Mouse (Mus musculus): ENCODE measurements around the gene Gm4450. TPM values are rescaled to one million over a fixed set of nuclear protein-coding genes. Genes with fewer than 3 reads are reported as not detected.
"Not testable (repeated sequence)": the region's sequence is repeated elsewhere in the genome, so short reads cannot be mapped to it uniquely, and the experiment has no call there.

The Gm4450 gene
- polyA plus RNA-seq, 1 experiment from 2014 or later: not detected

DNA sequence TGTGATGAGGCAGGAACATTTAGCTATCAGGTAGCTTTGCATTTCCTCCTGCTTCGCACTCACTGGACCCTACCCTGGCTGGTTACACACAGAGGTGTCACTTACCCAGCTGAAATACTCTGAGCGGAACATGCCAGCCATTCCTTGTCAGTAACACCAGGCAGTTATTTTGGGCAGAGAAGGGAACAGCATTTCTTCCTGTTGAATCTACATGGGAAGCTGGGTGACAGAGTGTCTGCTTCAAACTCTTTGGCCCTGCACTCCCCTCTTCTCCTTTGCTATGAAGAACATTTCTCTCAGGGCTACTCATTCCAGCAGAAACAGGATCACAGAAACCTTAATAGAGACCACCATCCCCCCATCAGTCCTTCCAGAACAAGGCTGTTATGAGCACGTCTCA, 42.6 kb downstream of the Gm4450 start:
- H3K9ac ChIP-seq: no peak overlapping the region
- no peak overlapping the region for H3K4me2 ChIP-seq
- no peaks in the 10 kb centered on the region for H3K27me3 ChIP-seq
- 78% methylated on average over 3 of the region's 3 CpGs for WGBS
- H3K27ac ChIP-seq: no peak overlapping the region
- H3K9me3 ChIP-seq: no peaks in the 10 kb centered on the region
- peaks cover 10% of the 10 kb centered on the region for H3K4me1 ChIP-seq
- H3K4me3 ChIP-seq: no peak overlapping the region
- H3K36me3 ChIP-seq: no peaks in the 10 kb centered on the region
- ATAC-seq (ENCODE audit: insufficient number of reproducible peaks, low FRiP score, low TSS enrichment, low read depth): no peak

DNA sequence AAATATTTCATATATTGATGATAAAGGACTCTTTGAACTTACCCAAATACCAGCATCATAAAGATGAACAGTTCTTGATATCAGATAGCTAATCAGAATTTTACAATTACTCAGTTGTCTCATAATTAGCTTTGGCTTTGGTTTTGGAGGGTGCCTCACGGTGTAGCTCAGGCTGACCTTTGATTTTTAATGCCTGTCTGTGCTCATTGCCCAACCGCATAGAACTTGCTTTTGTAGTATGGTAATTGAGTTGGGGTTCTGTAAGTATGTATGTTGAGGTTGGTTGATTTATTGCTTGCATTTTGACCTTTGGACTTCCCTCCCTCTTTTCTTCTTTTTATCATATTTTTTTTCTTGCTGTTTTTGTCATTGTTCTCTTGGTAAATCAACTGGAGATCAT, 43.2 kb downstream of the Gm4450 start:
- no peak overlapping the region for H3K27ac ChIP-seq
- no peak overlapping the region for H3K4me2 ChIP-seq
- peaks cover 10% of the 10 kb centered on the region for H3K4me1 ChIP-seq
- WGBS: 64% methylated on average over 2 of the region's 2 CpGs
- H3K9me3 ChIP-seq: no peaks in the 10 kb centered on the region
- H3K36me3 ChIP-seq: no peaks in the 10 kb centered on the region
- no peak overlapping the region for H3K9ac ChIP-seq
- no peak for ATAC-seq (ENCODE audit: insufficient number of reproducible peaks, low FRiP score, low TSS enrichment, low read depth)
- no peak overlapping the region for H3K4me3 ChIP-seq
- no peaks in the 10 kb centered on the region for H3K27me3 ChIP-seq

DNA sequence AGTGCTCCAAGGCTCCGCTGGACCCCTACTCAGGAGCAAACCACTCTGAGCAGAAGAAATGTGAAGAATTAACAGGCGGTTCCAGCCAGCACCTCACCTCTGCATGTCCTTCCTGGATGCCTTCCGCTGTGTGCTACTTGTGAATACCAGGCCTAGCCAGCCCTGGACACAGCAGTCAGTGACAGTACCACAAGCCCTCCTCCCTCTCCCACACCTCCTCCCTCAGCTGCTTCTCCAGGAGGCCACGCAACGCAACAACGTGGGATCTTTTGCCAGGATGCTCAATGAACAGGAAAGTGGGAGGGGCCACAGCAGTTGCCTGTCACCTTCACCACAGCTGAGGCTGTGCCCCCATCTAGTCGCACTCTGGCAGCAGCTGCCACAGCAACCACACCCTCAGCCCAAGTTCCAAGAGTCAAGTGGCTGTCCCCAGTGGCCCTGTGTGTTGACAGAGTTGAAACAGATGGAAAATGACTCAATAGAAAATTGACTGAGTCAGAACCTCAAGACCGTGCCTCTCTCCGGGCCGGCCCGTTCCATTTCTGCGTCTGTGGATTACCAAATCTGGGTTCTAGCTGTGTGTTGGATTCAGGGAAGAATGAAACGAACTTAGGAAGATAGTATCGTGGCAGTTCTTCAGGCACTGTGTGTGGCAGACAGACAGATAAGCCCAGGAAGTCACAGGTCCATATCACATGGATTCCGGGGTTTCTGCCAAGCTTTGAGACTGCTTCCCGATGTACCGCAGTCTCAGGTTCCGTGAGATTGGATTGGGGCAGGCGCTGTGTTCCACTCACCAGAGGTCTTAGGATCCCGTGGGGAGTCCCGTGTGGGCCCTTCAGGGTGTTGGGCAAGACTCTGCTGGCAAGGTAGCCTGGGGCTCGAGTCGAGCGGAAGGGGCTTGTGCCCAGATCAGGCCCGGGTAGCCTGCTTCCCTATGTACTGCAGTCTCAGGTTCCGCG, 46.0 kb downstream of the Gm4450 start:
- H3K36me3 ChIP-seq, H3K4me1 ChIP-seq, H3K9me3 ChIP-seq, H3K4me3 ChIP-seq, H3K4me2 ChIP-seq, H3K27ac ChIP-seq, H3K27me3 ChIP-seq, H3K9ac ChIP-seq: not testable (repeated sequence)
- 92% methylated on average over 17 of the region's 27 CpGs for WGBS
- peak; percentile 55; the same call in 1 of the 2 replicates for ATAC-seq (ENCODE audit: insufficient number of reproducible peaks, low FRiP score, low TSS enrichment, low read depth)

DNA sequence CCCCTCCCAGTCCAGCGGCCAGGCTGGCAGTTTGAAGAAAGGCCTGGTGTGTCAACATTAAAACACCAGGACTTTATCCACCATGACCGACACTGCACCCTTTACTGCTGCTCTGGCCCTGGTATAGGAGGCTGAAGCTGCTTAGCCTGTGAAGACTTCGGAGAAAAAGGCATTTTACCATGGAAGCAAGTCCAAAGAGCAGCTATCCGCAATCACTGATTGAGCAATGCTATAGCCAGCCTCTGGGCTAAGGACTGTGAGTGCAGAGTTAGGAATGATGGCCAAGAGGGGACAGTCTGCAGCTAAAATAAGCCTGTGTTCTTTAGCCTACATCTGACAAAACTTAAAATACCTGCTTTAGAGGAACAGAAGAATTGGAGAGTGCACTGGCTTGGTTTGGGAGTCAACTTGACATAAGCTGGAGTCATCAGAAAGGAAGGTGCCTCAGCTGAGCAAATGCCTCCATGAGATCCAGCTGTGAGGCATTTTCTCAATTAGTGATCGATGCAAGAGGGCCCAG, 49.6 kb downstream of the Gm4450 start:
- H3K9me3 ChIP-seq; H3K9ac ChIP-seq; H3K4me3 ChIP-seq; H3K27me3 ChIP-seq; H3K36me3 ChIP-seq; H3K4me2 ChIP-seq; ATAC-seq (ENCODE audit: insufficient number of reproducible peaks, low FRiP score, low TSS enrichment, low read depth); H3K27ac ChIP-seq; H3K4me1 ChIP-seq: not testable (repeated sequence)
- WGBS: 64% methylated on average over 5 of the region's 5 CpGs

DNA sequence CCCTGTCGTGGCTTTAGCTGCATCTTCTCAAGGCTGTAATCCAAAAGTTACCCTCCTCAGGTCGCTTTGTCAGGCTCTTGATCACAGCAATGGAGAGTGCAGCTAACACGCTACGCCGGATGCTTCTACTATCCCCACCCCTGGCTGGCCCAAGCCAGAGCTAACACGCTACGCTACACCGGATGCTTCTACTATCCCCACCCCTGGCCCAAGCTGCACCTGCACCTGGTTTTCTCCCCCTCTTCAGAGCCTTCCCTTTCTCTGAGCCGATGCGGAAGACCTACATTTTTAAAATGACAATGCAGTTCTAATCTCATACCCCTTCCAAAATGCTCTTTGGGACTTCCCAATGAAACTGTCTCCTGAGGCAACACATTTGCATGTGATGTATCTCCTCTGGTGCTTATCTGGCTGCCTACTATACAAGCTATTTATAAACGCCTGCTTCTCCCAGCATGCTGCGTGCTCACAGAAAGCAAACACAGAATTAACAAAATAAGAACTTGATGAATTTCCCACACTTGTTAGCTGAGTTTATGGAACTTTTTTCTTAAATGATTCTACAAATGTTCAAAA, 50.3 kb downstream of the Gm4450 start:
- H3K36me3 ChIP-seq; H3K4me1 ChIP-seq; H3K9ac ChIP-seq; H3K27me3 ChIP-seq; H3K27ac ChIP-seq; H3K9me3 ChIP-seq; H3K4me2 ChIP-seq; H3K4me3 ChIP-seq; ATAC-seq (ENCODE audit: insufficient number of reproducible peaks, low FRiP score, low TSS enrichment, low read depth): not testable (repeated sequence)
- 68% methylated on average over 12 of the region's 12 CpGs for WGBS

DNA sequence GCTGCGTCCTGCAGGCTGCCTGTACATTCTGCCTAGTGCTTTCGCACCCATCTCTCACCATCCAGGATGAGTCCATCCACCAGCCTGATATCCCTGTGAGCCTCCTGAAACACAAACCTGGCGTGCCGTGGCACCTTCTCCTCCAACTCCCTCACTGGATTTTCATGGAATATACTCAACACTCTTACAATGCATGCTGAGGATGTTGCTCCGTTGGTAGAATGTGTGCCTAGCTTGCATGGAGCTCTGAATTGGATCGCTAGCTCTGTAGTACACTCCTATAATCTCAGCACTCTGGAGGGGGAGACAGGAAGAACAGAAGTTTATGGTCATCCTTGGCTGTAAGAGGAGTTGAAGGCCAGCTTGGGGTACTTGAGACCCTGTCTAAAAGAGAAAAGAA, 51.0 kb downstream of the Gm4450 start:
- not testable (repeated sequence) for H3K9me3 ChIP-seq; H3K4me1 ChIP-seq; ATAC-seq (ENCODE audit: insufficient number of reproducible peaks, low FRiP score, low TSS enrichment, low read depth); H3K27ac ChIP-seq; H3K4me2 ChIP-seq; H3K4me3 ChIP-seq; H3K36me3 ChIP-seq; H3K9ac ChIP-seq; H3K27me3 ChIP-seq
- WGBS: 84% methylated on average over 6 of the region's 6 CpGs

DNA sequence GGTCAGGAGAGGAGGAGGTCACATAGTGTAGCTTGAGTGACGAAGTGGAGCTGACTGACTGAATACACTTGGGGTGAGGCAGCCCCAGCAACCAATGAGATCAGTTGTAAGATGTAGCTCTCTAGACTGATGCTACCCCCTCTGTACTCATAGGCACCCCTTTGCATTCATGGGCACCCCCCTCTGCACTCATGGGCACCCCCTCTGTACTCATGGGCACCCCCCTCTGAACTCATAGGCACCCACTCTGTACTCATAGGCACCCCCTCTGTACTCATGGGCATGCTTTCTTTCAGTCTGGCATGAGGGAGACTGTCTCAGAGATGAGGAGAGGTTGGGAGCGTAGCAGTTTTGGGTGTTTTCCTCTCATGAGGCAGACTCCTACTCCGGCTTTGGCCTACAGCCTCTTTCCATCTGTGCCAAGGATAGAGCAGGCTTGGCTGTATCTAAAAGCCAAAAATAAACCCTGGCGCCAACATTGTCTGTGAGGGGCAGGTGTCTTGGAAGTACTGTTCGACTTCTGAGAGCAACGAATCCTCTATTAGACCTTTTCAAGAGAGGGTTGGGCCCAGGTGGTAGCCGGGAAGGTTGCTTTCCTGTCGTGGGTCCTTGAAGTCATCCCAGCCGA, 52.5 kb downstream of the Gm4450 start:
- not testable (repeated sequence) for H3K4me3 ChIP-seq; H3K9me3 ChIP-seq; H3K9ac ChIP-seq; H3K36me3 ChIP-seq; H3K27ac ChIP-seq; H3K4me1 ChIP-seq; H3K27me3 ChIP-seq; ATAC-seq (ENCODE audit: insufficient number of reproducible peaks, low FRiP score, low TSS enrichment, low read depth); H3K4me2 ChIP-seq
- WGBS: 90% methylated on average over 9 of the region's 9 CpGs

Other genes with a start within 250 kb of the Gm4450 start
- not detected in 2 replicates for gene Reg4, start 235.0 kb downstream of the Gm4450 start, polyA plus RNA-seq (2015; fragmentation: Nextera tagmentation; extraction: Ambion mirVana)
- gene Hmgcs2, start 176.7 kb downstream of the Gm4450 start, polyA plus RNA-seq (2015; fragmentation: Nextera tagmentation; extraction: Ambion mirVana): 2.4 and 2.5 TPM in 2 replicates
- 209 and 213 TPM in 2 replicates for gene Phgdh, start 117.1 kb downstream of the Gm4450 start, polyA plus RNA-seq (2015; fragmentation: Nextera tagmentation; extraction: Ambion mirVana)
- 5.2 and 6.2 TPM in 2 replicates for gene Zfp697, start 74.7 kb downstream of the Gm4450 start, polyA plus RNA-seq (2015; fragmentation: Nextera tagmentation; extraction: Ambion mirVana)
- not detected in 2 replicates for gene Hsd3b4, start 53.4 kb upstream of the Gm4450 start, polyA plus RNA-seq (2015; fragmentation: Nextera tagmentation; extraction: Ambion mirVana)
- gene Gm10681, start 131.7 kb upstream of the Gm4450 start, polyA plus RNA-seq (2015; fragmentation: Nextera tagmentation; extraction: Ambion mirVana): not detected in 2 replicates
- not detected in 2 replicates for gene Hsd3b5, start 173.1 kb upstream of the Gm4450 start, polyA plus RNA-seq (2015; fragmentation: Nextera tagmentation; extraction: Ambion mirVana)

Measured in limb, embryonic 15.5 days (tissue).